Mouse (Mus musculus): Measurements from ENCODE around the gene Acvr2b. TPM values are rescaled to one million over a fixed set of nuclear protein-coding genes. Genes with fewer than 3 reads are reported as not detected.
A peak's percentile ranks its signal among the peaks of the same experiment; 100 is the strongest.

Acvr2b gene
- polyA plus RNA-seq, 1 experiment from 2014 or later: 66.2 TPM

- Histone ChIP-seq H3K27me3 (no peaks in the 10 kb centered on the region), H3K9me3 (no peaks in the 10 kb centered on the region), H3K27ac (no peak overlapping the region), H3K4me3 (replicated peaks) (no peak overlapping the region), H3K36me3 (peaks cover 60% of the 10 kb centered on the region), H3K4me1 (replicated peaks) (no peaks in the 10 kb centered on the region), H3K4me2 (replicated peaks) (no peak overlapping the region), H3K9ac (replicated peaks) (no peak overlapping the region)
- 90% methylated on average over 14 of the region's 14 CpGs for WGBS
- no peak for ATAC-seq
Measured at GRCm38 (mm10) chr9:119455967-119456366, 54.0 kb downstream of the Acvr2b start.

GRCm38 (mm10) chr9:119457122-119457521, 55.2 kb downstream of the Acvr2b start:
- Histone ChIP-seq H3K9ac (replicated peaks) (no peak overlapping the region), H3K27ac (no peak overlapping the region), H3K4me3 (replicated peaks) (no peak overlapping the region), H3K4me1 (replicated peaks) (no peaks in the 10 kb centered on the region), H3K27me3 (no peaks in the 10 kb centered on the region), H3K9me3 (no peaks in the 10 kb centered on the region), H3K36me3 (peaks cover 59% of the 10 kb centered on the region), H3K4me2 (replicated peaks) (no peak overlapping the region)
- 90% methylated on average over 14 of the region's 14 CpGs for WGBS
- ATAC-seq: no peak

- ATAC-seq: peak; percentile 77
- H3K36me3 ChIP-seq: peaks cover 69% of the 10 kb centered on the region
- WGBS: 53% methylated on average over 8 of the region's 8 CpGs
Measured at GRCm38 (mm10) chr9:119460410-119460809, 58.5 kb downstream of the Acvr2b start.

GRCm38 (mm10) chr9:119465056-119465455, 63.1 kb downstream of the Acvr2b start:
- WGBS: 81% methylated on average over 6 of the region's 6 CpGs
- no peak overlapping the region for H3K27ac ChIP-seq
- no peak for ATAC-seq
- no peaks in the 10 kb centered on the region for H3K4me1 ChIP-seq (replicated peaks)
- no peaks in the 10 kb centered on the region for H3K27me3 ChIP-seq
- H3K36me3 ChIP-seq: peaks cover 76% of the 10 kb centered on the region
- H3K4me3 ChIP-seq (replicated peaks): no peak overlapping the region
- H3K9me3 ChIP-seq: no peaks in the 10 kb centered on the region
- no peak overlapping the region for H3K4me2 ChIP-seq (replicated peaks)
- no peak overlapping the region for H3K9ac ChIP-seq (replicated peaks)

More at GRCm38 (mm10) chr9:119460410-119460809, 58.5 kb downstream of the Acvr2b start:
- Histone ChIP-seq H3K9me3 (no peaks in the 10 kb centered on the region), H3K4me3 (replicated peaks) (no peak overlapping the region), H3K4me2 (replicated peaks) (no peak overlapping the region), H3K27ac (no peak overlapping the region), H3K9ac (replicated peaks) (no peak overlapping the region), H3K27me3 (no peaks in the 10 kb centered on the region), H3K4me1 (replicated peaks) (no peaks in the 10 kb centered on the region)

GRCm38 (mm10) chr9:119465595-119465994, 63.7 kb downstream of the Acvr2b start:
- peaks cover 76% of the 10 kb centered on the region for H3K36me3 ChIP-seq
- 54% methylated on average over 7 of the region's 7 CpGs for WGBS

GRCm38 (mm10) chr9:119469691-119470353, 67.9 kb downstream of the Acvr2b start:
- Histone ChIP-seq H3K9ac (replicated peaks) (no peak overlapping the region), H3K27ac (no peak overlapping the region), H3K4me1 (replicated peaks) (no peaks in the 10 kb centered on the region), H3K36me3 (peaks cover 36% of the 10 kb centered on the region), H3K27me3 (no peaks in the 10 kb centered on the region), H3K4me3 (replicated peaks) (no peak overlapping the region), H3K4me2 (replicated peaks) (no peak overlapping the region), H3K9me3 (no peaks in the 10 kb centered on the region)
- ATAC-seq: no peak
- 89% methylated on average over 8 of the region's 8 CpGs for WGBS

More at GRCm38 (mm10) chr9:119465595-119465994, 63.7 kb downstream of the Acvr2b start:
- Histone ChIP-seq H3K9me3 (no peaks in the 10 kb centered on the region), H3K4me3 (replicated peaks) (no peak overlapping the region), H3K27me3 (no peaks in the 10 kb centered on the region), H3K27ac (no peak overlapping the region), H3K4me1 (replicated peaks) (no peaks in the 10 kb centered on the region), H3K4me2 (replicated peaks) (no peak overlapping the region), H3K9ac (replicated peaks) (no peak overlapping the region)
- peak; percentile 24; the same call in 1 of the 2 replicates for ATAC-seq

- Histone ChIP-seq H3K27ac (no peak overlapping the region), H3K36me3 (peaks cover 13% of the 10 kb centered on the region)
- 84% methylated on average over 11 of the region's 11 CpGs for WGBS
Measured at GRCm38 (mm10) chr9:119472412-119472918, 70.5 kb downstream of the Acvr2b start.

GRCm38 (mm10) chr9:119473011-119473410, 71.1 kb downstream of the Acvr2b start:
- 92% methylated on average over 1 of the region's 1 CpGs for WGBS
- ATAC-seq: no peak

More at GRCm38 (mm10) chr9:119472412-119472918, 70.5 kb downstream of the Acvr2b start:
- no peak overlapping the region for H3K4me3 ChIP-seq (replicated peaks)
- ATAC-seq: no peak
- H3K9me3 ChIP-seq: no peaks in the 10 kb centered on the region
- H3K9ac ChIP-seq (replicated peaks): no peak overlapping the region
- no peaks in the 10 kb centered on the region for H3K4me1 ChIP-seq (replicated peaks)
- H3K4me2 ChIP-seq (replicated peaks): no peak overlapping the region
- no peaks in the 10 kb centered on the region for H3K27me3 ChIP-seq

GRCm38 (mm10) chr9:119473608-119474164, 71.8 kb downstream of the Acvr2b start:
- Histone ChIP-seq H3K4me3 (replicated peaks) (no peak overlapping the region), H3K27ac (no peak overlapping the region), H3K9me3 (no peaks in the 10 kb centered on the region), H3K4me1 (replicated peaks) (no peaks in the 10 kb centered on the region), H3K4me2 (replicated peaks) (no peak overlapping the region), H3K9ac (replicated peaks) (no peak overlapping the region), H3K27me3 (no peaks in the 10 kb centered on the region), H3K36me3 (0 out of 2 replicates have a peak, but pooled peaks cover 2% of the 10 kb centered on the region)
- ATAC-seq: no peak
- WGBS: 88% methylated on average over 9 of the region's 9 CpGs

More at GRCm38 (mm10) chr9:119473011-119473410, 71.1 kb downstream of the Acvr2b start:
- Histone ChIP-seq H3K9me3 (no peaks in the 10 kb centered on the region), H3K4me2 (replicated peaks) (no peak overlapping the region), H3K4me3 (replicated peaks) (no peak overlapping the region), H3K9ac (replicated peaks) (no peak overlapping the region), H3K27me3 (no peaks in the 10 kb centered on the region), H3K4me1 (replicated peaks) (no peaks in the 10 kb centered on the region), H3K27ac (no peak overlapping the region), H3K36me3 (peaks cover 7% of the 10 kb centered on the region; the same call in 1 of the 2 replicates)

GRCm38 (mm10) chr9:119474717-119475611, 73.0 kb downstream of the Acvr2b start:
- H3K27ac ChIP-seq: no peak overlapping the region
- no peak overlapping the region for H3K9ac ChIP-seq (replicated peaks)
- 0 out of 2 replicates have a peak, but pooled peaks cover 3% of the 10 kb centered on the region for H3K4me1 ChIP-seq (replicated peaks)
- no peak overlapping the region for H3K4me2 ChIP-seq (replicated peaks)
- no peaks in the 10 kb centered on the region for H3K27me3 ChIP-seq
- H3K9me3 ChIP-seq: no peaks in the 10 kb centered on the region
- H3K4me3 ChIP-seq (replicated peaks): no peak overlapping the region
- no peaks in the 10 kb centered on the region for H3K36me3 ChIP-seq
- WGBS: 70% methylated on average over 15 of the region's 15 CpGs
- peak; percentile 43; the same call in 1 of the 2 replicates for ATAC-seq

GRCm38 (mm10) chr9:119477754-119478153, 75.8 kb downstream of the Acvr2b start:
- 0 out of 2 replicates have a peak, but pooled peaks cover 2% of the 10 kb centered on the region for H3K27me3 ChIP-seq
- no peak overlapping the region for H3K4me2 ChIP-seq (replicated peaks)
- no peak overlapping the region for H3K4me3 ChIP-seq (replicated peaks)
- H3K9ac ChIP-seq (replicated peaks): no peak overlapping the region
- H3K27ac ChIP-seq: no peak overlapping the region
- no peaks in the 10 kb centered on the region for H3K9me3 ChIP-seq
- H3K36me3 ChIP-seq: no peaks in the 10 kb centered on the region
- H3K4me1 ChIP-seq (replicated peaks): 0 out of 2 replicates have a peak, but pooled peaks cover 3% of the 10 kb centered on the region
- ATAC-seq: no peak
- WGBS: 65% methylated on average over 6 of the region's 6 CpGs

Data from midbrain, embryonic 13.5 days (tissue).